Mouse (Mus musculus): ENCODE measurements around the gene Padi4. TPM values are rescaled to one million over a fixed set of nuclear protein-coding genes. Genes with fewer than 3 reads are reported as not detected.

Gene Padi4
- polyA plus RNA-seq, 1 experiment from 2014 or later, result 3.0 TPM

DNA sequence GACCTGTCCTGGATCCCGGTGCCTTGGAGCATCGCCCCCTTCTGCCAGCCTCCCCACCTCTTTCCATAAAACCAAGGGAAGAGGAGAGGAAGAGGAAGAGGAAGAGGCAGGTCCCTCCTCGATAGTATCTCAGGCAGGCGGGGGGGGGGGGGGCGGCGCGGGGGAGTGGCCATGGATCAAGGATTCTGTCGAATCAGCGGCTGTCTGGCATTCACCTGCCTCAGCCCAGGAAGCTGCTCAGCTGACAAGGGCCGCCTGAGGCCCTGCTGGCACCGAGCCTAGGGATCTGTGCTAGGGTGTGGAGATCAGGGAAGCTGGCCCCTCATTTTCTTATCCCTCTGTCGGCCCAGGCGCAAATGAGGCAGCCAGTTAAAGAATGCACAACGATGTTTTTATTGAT, 38.6 kb upstream of the Padi4 start:
- H3K9me3 ChIP-seq (replicated peaks; ENCODE audit: control insufficient read depth, low read length), result no peaks in the 10 kb centered on the region; the same call in 1 of the 2 replicates
- no peak for ATAC-seq (replicated peaks; ENCODE audit: extremely low read depth, insufficient read depth, low FRiP score)
- H3K4me1 ChIP-seq (ENCODE audit: control insufficient read depth, insufficient read depth, low read length), result peaks cover 36% of the 10 kb centered on the region
- peak overlapping the region; percentile 24; the same call in 1 of the 2 replicates for H3K4me2 ChIP-seq (ENCODE audit: low read depth, low read length)
- no peak overlapping the region for H3K4me3 ChIP-seq (ENCODE audit: low read length)
- WGBS, result 13% methylated on average over 13 of the region's 14 CpGs
- H3K27me3 ChIP-seq (ENCODE audit: control insufficient read depth, insufficient read depth, low read length), result no peaks in the 10 kb centered on the region
- H3K27ac ChIP-seq (ENCODE audit: low read length), result no peak overlapping the region; the same call in 1 of the 2 replicates
- no peaks in the 10 kb centered on the region for H3K36me3 ChIP-seq (ENCODE audit: control insufficient read depth, insufficient read depth)
- no peak overlapping the region for H3K9ac ChIP-seq (ENCODE audit: low read length)

DNA sequence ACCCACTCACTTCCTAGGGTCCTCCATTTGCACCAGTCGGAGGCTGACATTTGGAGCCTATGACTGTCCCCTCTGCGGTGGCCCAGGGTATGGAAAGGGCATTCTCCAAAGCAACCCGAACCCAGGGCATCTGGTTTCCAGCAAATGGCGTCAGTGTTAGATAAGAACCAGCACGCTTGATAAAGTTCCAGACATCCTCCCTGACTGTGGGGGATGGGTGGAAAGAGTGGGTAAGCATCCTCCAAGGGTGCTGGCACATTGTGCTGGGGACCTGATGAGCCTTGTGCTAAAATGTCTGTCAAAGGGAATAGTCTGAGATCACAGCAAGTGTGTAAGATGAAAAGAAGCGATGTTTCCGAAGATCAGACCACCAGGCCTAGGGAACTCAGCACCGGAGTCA, 38.2 kb upstream of the Padi4 start:
- Histone ChIP-seq H3K27ac (ENCODE audit: low read length) (no peak overlapping the region; the same call in 1 of the 2 replicates), H3K27me3 (ENCODE audit: control insufficient read depth, insufficient read depth, low read length) (0 out of 2 replicates have a peak, but pooled peaks cover 1% of the 10 kb centered on the region), H3K9ac (ENCODE audit: low read length) (no peak overlapping the region), H3K4me1 (ENCODE audit: control insufficient read depth, insufficient read depth, low read length) (peaks cover 36% of the 10 kb centered on the region), H3K4me3 (ENCODE audit: low read length) (no peak overlapping the region), H3K9me3 (replicated peaks; ENCODE audit: control insufficient read depth, low read length) (no peaks in the 10 kb centered on the region), H3K4me2 (ENCODE audit: low read depth, low read length) (peak overlapping the region; percentile 24; the same call in 1 of the 2 replicates), H3K36me3 (ENCODE audit: control insufficient read depth, insufficient read depth) (no peaks in the 10 kb centered on the region)
- WGBS, result 23% methylated on average over 8 of the region's 8 CpGs
- ATAC-seq (replicated peaks; ENCODE audit: extremely low read depth, insufficient read depth, low FRiP score), result 0 out of 2 replicates have a peak, but pooled peaks have one; percentile 7

DNA sequence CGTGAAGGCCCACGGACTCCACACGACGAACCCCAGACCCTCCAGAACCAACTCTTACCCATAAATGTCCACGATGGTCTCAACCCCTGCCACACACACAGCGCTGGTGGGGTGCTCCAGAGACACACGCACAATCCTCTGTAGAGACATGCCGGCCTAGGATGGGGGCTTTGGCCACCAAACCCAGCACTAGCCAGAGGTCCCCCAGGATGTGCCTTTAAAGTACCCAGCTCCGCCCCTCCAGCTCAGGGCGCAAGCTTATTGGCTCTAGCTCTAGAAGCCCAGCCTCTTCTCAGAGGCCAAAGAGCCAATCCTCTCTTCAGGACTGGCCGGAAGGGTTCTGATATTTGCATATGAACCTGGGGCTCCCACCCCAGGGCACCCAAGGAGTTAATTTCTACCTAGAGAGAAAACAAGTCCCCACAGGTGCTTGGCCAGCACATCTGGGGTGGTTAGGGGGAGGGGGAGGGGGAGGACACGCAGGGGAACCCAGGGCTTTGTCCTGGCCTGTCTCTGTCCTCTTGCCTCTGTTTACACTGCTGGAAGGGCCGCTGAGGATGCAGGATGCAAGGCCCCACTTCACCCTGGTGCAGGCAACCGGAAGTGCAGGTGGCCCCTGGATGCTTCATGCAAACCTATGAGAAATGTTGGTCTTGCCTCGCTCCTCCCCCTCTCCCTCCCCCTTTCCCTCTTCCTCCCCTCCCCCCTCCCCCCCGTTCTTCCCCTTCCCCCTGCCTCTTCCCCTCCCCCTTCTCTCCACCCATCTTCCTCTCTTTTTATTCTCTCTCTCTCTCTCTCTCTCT, 36.6 kb upstream of the Padi4 start, which contains the start of gene Padi3:
Gene Padi3 (minus strand): TSS at position 191 of the 803 bp plus-strand sequence.
- Histone ChIP-seq H3K4me1 (ENCODE audit: control insufficient read depth, insufficient read depth, low read length) (peaks cover 27% of the 10 kb centered on the region), H3K27me3 (ENCODE audit: control insufficient read depth, insufficient read depth, low read length) (0 out of 2 replicates have a peak, but pooled peaks cover 2% of the 10 kb centered on the region), H3K9me3 (replicated peaks; ENCODE audit: control insufficient read depth, low read length) (no peaks in the 10 kb centered on the region), H3K4me2 (ENCODE audit: low read depth, low read length) (no peak within 1 kb of the TSS), H3K9ac (ENCODE audit: low read length) (no peak within 1 kb of the TSS), H3K36me3 (ENCODE audit: control insufficient read depth, insufficient read depth) (no peaks in the 10 kb centered on the region), H3K27ac (ENCODE audit: low read length) (no peak within 1 kb of the TSS), H3K4me3 (ENCODE audit: low read length) (no peak within 1 kb of the TSS)
- 85% methylated on average over 14 of the region's 16 CpGs for WGBS
- ATAC-seq (replicated peaks; ENCODE audit: extremely low read depth, insufficient read depth, low FRiP score), result no peak

DNA sequence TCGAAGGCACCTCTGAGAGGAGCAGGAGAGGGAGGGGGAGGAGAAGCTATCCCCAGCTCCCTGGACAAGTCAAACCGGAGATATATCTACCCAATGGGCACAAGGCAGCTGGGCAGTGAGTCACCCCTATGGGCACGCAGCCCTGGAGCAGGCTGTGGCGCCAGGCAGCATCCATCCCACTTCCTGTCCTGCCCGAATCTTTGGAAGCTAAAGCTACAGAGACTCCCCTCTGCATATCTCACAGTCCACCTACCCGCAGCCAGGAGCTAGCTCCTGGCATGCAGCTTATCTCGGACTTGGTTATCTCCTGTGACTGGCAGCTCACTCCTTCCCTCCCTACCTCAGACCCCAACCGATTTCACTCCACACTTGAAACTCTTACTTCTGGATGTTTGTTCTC, 35.1 kb upstream of the Padi4 start:
- ATAC-seq (replicated peaks; ENCODE audit: extremely low read depth, insufficient read depth, low FRiP score), result peak; percentile 50; the same call in 1 of the 2 replicates
- Histone ChIP-seq H3K4me3 (ENCODE audit: low read length) (no peak overlapping the region), H3K36me3 (ENCODE audit: control insufficient read depth, insufficient read depth) (no peaks in the 10 kb centered on the region), H3K27me3 (ENCODE audit: control insufficient read depth, insufficient read depth, low read length) (0 out of 2 replicates have a peak, but pooled peaks cover 2% of the 10 kb centered on the region), H3K9me3 (replicated peaks; ENCODE audit: control insufficient read depth, low read length) (no peaks in the 10 kb centered on the region), H3K9ac (ENCODE audit: low read length) (no peak overlapping the region), H3K4me2 (ENCODE audit: low read depth, low read length) (no peak overlapping the region), H3K27ac (ENCODE audit: low read length) (no peak overlapping the region), H3K4me1 (ENCODE audit: control insufficient read depth, insufficient read depth, low read length) (peaks cover 22% of the 10 kb centered on the region)
- WGBS, result 30% methylated on average over 8 of the region's 8 CpGs

DNA sequence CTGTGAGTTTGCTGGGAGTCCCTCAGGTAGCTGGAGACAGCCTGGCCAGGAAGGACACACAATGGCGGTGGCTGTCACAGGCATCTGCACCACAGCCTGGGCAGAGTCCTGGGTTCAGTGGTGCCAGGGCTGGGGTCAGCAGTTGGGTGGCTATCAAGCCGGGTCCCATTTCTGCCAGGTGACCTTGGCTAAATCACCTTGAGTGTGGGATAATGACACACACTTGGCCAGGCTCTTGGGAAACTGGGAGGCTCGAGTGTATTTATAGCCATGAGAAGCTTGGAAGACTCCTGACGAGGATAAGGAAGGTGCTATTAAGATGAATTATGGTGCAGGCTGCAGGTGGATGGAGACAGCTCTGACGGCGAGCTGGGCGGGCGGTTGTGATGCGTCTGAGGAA, 30.6 kb upstream of the Padi4 start:
- Histone ChIP-seq H3K4me1 (ENCODE audit: control insufficient read depth, insufficient read depth, low read length) (peaks cover 3% of the 10 kb centered on the region; the same call in 1 of the 2 replicates), H3K9me3 (replicated peaks; ENCODE audit: control insufficient read depth, low read length) (no peaks in the 10 kb centered on the region), H3K4me3 (ENCODE audit: low read length) (no peak overlapping the region), H3K4me2 (ENCODE audit: low read depth, low read length) (no peak overlapping the region), H3K36me3 (ENCODE audit: control insufficient read depth, insufficient read depth) (no peaks in the 10 kb centered on the region), H3K27ac (ENCODE audit: low read length) (no peak overlapping the region), H3K9ac (ENCODE audit: low read length) (no peak overlapping the region), H3K27me3 (ENCODE audit: control insufficient read depth, insufficient read depth, low read length) (0 out of 2 replicates have a peak, but pooled peaks cover 2% of the 10 kb centered on the region)
- ATAC-seq (replicated peaks; ENCODE audit: extremely low read depth, insufficient read depth, low FRiP score), result no peak
- 58% methylated on average over 9 of the region's 9 CpGs for WGBS

DNA sequence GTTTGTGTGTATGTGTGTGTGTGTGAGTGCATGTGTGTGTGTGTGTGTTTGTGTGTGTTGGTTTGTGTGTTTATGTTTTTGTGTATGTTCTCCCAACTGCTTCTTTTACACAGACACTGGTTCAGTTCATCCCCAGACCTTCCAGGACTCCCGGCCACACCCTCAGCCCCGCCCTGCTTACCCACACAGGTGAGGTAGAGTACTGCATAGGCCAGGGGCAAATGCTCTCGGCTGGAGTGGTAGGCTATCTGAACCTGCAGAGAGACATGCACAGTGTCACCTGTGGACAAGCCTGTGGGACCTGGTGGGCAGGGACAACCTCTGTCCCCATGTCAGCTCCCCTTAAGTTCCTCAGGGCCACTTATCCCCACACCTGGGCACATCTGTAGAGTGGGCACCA, 27.3 kb upstream of the Padi4 start:
- H3K4me3 ChIP-seq (ENCODE audit: low read length), result no peak overlapping the region
- no peaks in the 10 kb centered on the region for H3K27me3 ChIP-seq (ENCODE audit: control insufficient read depth, insufficient read depth, low read length)
- 84% methylated on average over 3 of the region's 3 CpGs for WGBS
- no peak overlapping the region for H3K9ac ChIP-seq (ENCODE audit: low read length)
- peaks cover 3% of the 10 kb centered on the region; the same call in 1 of the 2 replicates for H3K4me1 ChIP-seq (ENCODE audit: control insufficient read depth, insufficient read depth, low read length)
- no peak overlapping the region for H3K27ac ChIP-seq (ENCODE audit: low read length)
- no peaks in the 10 kb centered on the region for H3K9me3 ChIP-seq (replicated peaks; ENCODE audit: control insufficient read depth, low read length)
- H3K36me3 ChIP-seq (ENCODE audit: control insufficient read depth, insufficient read depth), result no peaks in the 10 kb centered on the region
- no peak for ATAC-seq (replicated peaks; ENCODE audit: extremely low read depth, insufficient read depth, low FRiP score)
- H3K4me2 ChIP-seq (ENCODE audit: low read depth, low read length), result no peak overlapping the region

DNA sequence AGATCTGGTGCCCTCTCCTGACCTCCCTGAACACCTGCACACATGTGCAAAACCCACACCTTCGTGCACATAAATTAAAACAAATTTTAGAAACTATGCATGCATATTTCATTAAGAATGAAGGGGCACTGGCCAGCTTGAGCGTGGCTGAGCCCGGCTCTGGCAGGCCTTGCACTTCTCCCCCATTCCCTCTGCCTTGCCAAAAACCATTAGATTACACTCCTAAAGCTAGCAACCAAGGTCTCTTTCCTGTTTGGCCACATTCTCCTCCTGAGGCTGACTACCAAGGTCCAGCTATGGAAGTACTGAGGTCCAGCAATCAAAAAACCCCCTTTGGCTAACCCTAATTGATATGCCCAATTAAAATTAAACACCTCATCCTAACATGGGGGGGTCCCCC, 22.8 kb upstream of the Padi4 start:
- Histone ChIP-seq H3K4me1 (ENCODE audit: control insufficient read depth, insufficient read depth, low read length) (no peaks in the 10 kb centered on the region), H3K9ac (ENCODE audit: low read length) (no peak overlapping the region), H3K4me2 (ENCODE audit: low read depth, low read length) (no peak overlapping the region), H3K27ac (ENCODE audit: low read length) (no peak overlapping the region), H3K36me3 (ENCODE audit: control insufficient read depth, insufficient read depth) (no peaks in the 10 kb centered on the region), H3K27me3 (ENCODE audit: control insufficient read depth, insufficient read depth, low read length) (no peaks in the 10 kb centered on the region), H3K9me3 (replicated peaks; ENCODE audit: control insufficient read depth, low read length) (no peaks in the 10 kb centered on the region), H3K4me3 (ENCODE audit: low read length) (no peak overlapping the region)
- 81% methylated on average over 3 of the region's 3 CpGs for WGBS
- ATAC-seq (replicated peaks; ENCODE audit: extremely low read depth, insufficient read depth, low FRiP score), result no peak

DNA sequence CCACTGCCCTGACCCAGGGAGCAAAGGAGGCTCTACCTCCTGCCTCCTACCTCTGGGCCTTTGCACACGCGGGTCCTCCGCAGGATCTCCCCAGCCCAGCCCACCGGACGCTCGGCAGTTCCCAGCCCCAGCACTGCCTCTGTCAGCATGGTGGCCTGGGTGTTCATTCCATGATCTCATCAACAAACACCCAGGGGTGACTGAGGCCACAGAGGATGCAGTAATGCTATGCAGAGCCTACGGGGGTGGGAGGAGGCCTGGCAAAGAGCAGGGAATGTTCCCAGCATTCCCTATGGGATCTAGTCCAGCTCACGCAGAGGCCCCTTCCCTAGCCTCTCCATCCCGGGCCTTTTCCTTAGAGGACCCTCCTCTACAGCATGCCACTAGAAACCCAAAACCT, 20.6 kb upstream of the Padi4 start:
- no peak for ATAC-seq (replicated peaks; ENCODE audit: extremely low read depth, insufficient read depth, low FRiP score)
- Histone ChIP-seq H3K9ac (ENCODE audit: low read length) (no peak overlapping the region), H3K4me2 (ENCODE audit: low read depth, low read length) (no peak overlapping the region), H3K27me3 (ENCODE audit: control insufficient read depth, insufficient read depth, low read length) (no peaks in the 10 kb centered on the region), H3K36me3 (ENCODE audit: control insufficient read depth, insufficient read depth) (no peaks in the 10 kb centered on the region), H3K9me3 (replicated peaks; ENCODE audit: control insufficient read depth, low read length) (no peaks in the 10 kb centered on the region), H3K27ac (ENCODE audit: low read length) (no peak overlapping the region), H3K4me1 (ENCODE audit: control insufficient read depth, insufficient read depth, low read length) (peaks cover 3% of the 10 kb centered on the region; the same call in 1 of the 2 replicates), H3K4me3 (ENCODE audit: low read length) (no peak overlapping the region)
- 75% methylated on average over 9 of the region's 9 CpGs for WGBS

DNA sequence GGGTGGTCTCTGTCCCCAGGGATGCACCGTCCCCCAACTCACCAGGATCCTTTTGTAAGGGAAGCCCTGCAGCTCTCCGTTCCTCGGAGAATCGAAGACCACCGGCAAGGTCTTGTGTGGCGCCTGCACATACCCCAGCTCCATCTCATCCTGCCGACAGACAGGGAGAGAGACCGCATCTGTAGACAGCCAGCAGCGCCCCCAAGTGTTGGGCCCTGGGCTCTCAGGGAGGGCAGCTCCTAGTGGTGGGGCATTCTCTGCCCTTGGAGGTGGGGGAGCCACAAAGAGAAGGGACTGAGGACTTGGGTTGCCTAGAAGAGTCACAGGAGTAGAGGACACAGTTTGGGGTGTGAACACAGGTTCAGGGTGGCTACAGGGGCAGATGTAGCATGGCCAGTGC, 19.8 kb upstream of the Padi4 start:
- Histone ChIP-seq H3K27me3 (ENCODE audit: control insufficient read depth, insufficient read depth, low read length) (no peaks in the 10 kb centered on the region), H3K27ac (ENCODE audit: low read length) (no peak overlapping the region), H3K4me3 (ENCODE audit: low read length) (no peak overlapping the region), H3K9me3 (replicated peaks; ENCODE audit: control insufficient read depth, low read length) (no peaks in the 10 kb centered on the region), H3K9ac (ENCODE audit: low read length) (no peak overlapping the region), H3K36me3 (ENCODE audit: control insufficient read depth, insufficient read depth) (no peaks in the 10 kb centered on the region), H3K4me1 (ENCODE audit: control insufficient read depth, insufficient read depth, low read length) (peaks cover 3% of the 10 kb centered on the region; the same call in 1 of the 2 replicates), H3K4me2 (ENCODE audit: low read depth, low read length) (no peak overlapping the region)
- no peak for ATAC-seq (replicated peaks; ENCODE audit: extremely low read depth, insufficient read depth, low FRiP score)
- WGBS, result 58% methylated on average over 9 of the region's 9 CpGs

All from heart, embryonic 16.5 days (tissue).